Mouse (Mus musculus) neural tube, embryonic 12.5 days (tissue): ENCODE results near the gene Stx5a. TPM values are rescaled to one million over a fixed set of nuclear protein-coding genes. Genes with fewer than 3 reads are reported as not detected.

Experiments
- ATAC-seq: fragments of 200-750 bp; cut with Nextera tagmentation; 2 replicates; pipeline ENCODE4 v1.8.0; 2017; ENCODE audit warnings: low read depth, mild to moderate bottlenecking, moderate TSS enrichment, moderate library complexity; ENCODE audit not compliant: low FRiP score
- H3K27ac ChIP-seq: fragments of 300-500 bp; sonication (generic); 2 replicates; pipeline ENCODE4 v1.5.1; 2016
- H3K27me3 ChIP-seq: fragments of 300-500 bp; sonication (generic); replicated peaks from 2 replicates; pipeline ENCODE4 v1.6.1; 2016; ENCODE audit warnings: mild to moderate bottlenecking
- H3K36me3 ChIP-seq: fragments of 300-500 bp; sonication (generic); 2 replicates; pipeline ENCODE4 v1.6.1; 2016; ENCODE audit warnings: mild to moderate bottlenecking
- H3K4me1 ChIP-seq: fragments of 300-500 bp; sonication (generic); 2 replicates; pipeline ENCODE4 v1.6.1; 2016
- H3K4me2 ChIP-seq: fragments of 300-500 bp; sonication (generic); replicated peaks from 2 replicates; pipeline ENCODE4 v1.6.1; 2016; ENCODE audit warnings: mild to moderate bottlenecking
- H3K4me3 ChIP-seq: fragments of 300-500 bp; sonication (generic); 2 replicates; pipeline ENCODE4 v1.5.1; 2016
- H3K9ac ChIP-seq: fragments of 300-500 bp; sonication (generic); 2 replicates; pipeline ENCODE4 v1.6.1; 2016; ENCODE audit warnings: mild to moderate bottlenecking
- H3K9me3 ChIP-seq: fragments of 300-500 bp; sonication (generic); 2 replicates; pipeline ENCODE4 v1.6.1; 2016; ENCODE audit warnings: mild to moderate bottlenecking
- WGBS: fragments of 180-500 bp; shearing (Covaris S2); methylation state at CpG from one replicate; pipeline ENCODE4 v1.1.7; 2016; 5-methylcytosine and 5-hydroxymethylcytosine counted together
- polyA plus RNA-seq: library from polyadenylated mRNA; unstranded; fragments of >200 nt; fragmentation: Nextera tagmentation; extraction: Ambion mirVana; gene quantifications from 2 replicates; pipeline ENCODE4 v1.2.1, GENCODE M21; 2016

Stx5a gene
- polyA plus RNA-seq, 1 experiment from 2014 or later: 129 TPM

GRCm38 (mm10) chr19:8760757-8761156, 19.5 kb downstream of the Stx5a start:
- peaks cover 18% of the 10 kb centered on the region for H3K4me1 ChIP-seq
- ATAC-seq: no peak
- H3K27me3 ChIP-seq: no peaks in the 10 kb centered on the region
- 84% methylated on average over 2 of the region's 2 CpGs for WGBS
- no peak overlapping the region for H3K27ac ChIP-seq
- H3K4me3 ChIP-seq: no peak overlapping the region
- no peak overlapping the region for H3K4me2 ChIP-seq
- peaks cover 13% of the 10 kb centered on the region; the same call in 1 of the 2 replicates for H3K9me3 ChIP-seq
- H3K36me3 ChIP-seq: peaks cover 39% of the 10 kb centered on the region
- H3K9ac ChIP-seq: no peak overlapping the region

GRCm38 (mm10) chr19:8763276-8763675, 22.1 kb downstream of the Stx5a start:
- Histone ChIP-seq H3K9me3 (peaks cover 14% of the 10 kb centered on the region; the same call in 1 of the 2 replicates), H3K36me3 (peaks cover 63% of the 10 kb centered on the region), H3K4me2 (no peak overlapping the region), H3K4me3 (no peak overlapping the region), H3K4me1 (peaks cover 8% of the 10 kb centered on the region), H3K9ac (no peak overlapping the region), H3K27ac (no peak overlapping the region), H3K27me3 (no peaks in the 10 kb centered on the region)
- ATAC-seq: no peak
- 93% methylated on average over 4 of the region's 4 CpGs for WGBS

GRCm38 (mm10) chr19:8765562-8765961, 24.3 kb downstream of the Stx5a start:
- Histone ChIP-seq H3K27ac (no peak overlapping the region), H3K4me1 (peaks cover 4% of the 10 kb centered on the region; the same call in 1 of the 2 replicates), H3K36me3 (peaks cover 84% of the 10 kb centered on the region), H3K4me3 (no peak overlapping the region), H3K4me2 (no peak overlapping the region), H3K27me3 (no peaks in the 10 kb centered on the region), H3K9me3 (peaks cover 14% of the 10 kb centered on the region; the same call in 1 of the 2 replicates), H3K9ac (no peak overlapping the region)
- ATAC-seq: no peak
- WGBS: 96% methylated on average over 9 of the region's 9 CpGs

GRCm38 (mm10) chr19:8770567-8771270, 29.5 kb downstream of the Stx5a start, which contains the start of gene Tmem223:
Gene Tmem223, plus strand, starts transcription at chr19:8770996.
- H3K4me1 ChIP-seq: peaks cover 32% of the 10 kb centered on the region
- H3K4me2 ChIP-seq: peak within 1 kb of the TSS; percentile 64
- 0 out of 2 replicates have a peak, but pooled peaks cover 2% of the 10 kb centered on the region for H3K9me3 ChIP-seq
- H3K4me3 ChIP-seq: peak within 1 kb of the TSS; percentile 79
- H3K27me3 ChIP-seq: no peaks in the 10 kb centered on the region
- WGBS: 22% methylated on average over 29 of the region's 29 CpGs
- peak within 1 kb of the TSS; percentile 60; the same call in 1 of the 2 replicates for H3K27ac ChIP-seq
- ATAC-seq: 0 out of 2 replicates have a peak, but pooled peaks have one; percentile 12
- peak within 1 kb of the TSS; percentile 94 for H3K9ac ChIP-seq
- peaks cover 63% of the 10 kb centered on the region for H3K36me3 ChIP-seq

- peak overlapping the region; percentile 72 for H3K4me3 ChIP-seq
- peaks cover 33% of the 10 kb centered on the region for H3K4me1 ChIP-seq
- WGBS: 85% methylated on average over 5 of the region's 5 CpGs
- H3K9ac ChIP-seq: no peak overlapping the region
- no peaks in the 10 kb centered on the region for H3K9me3 ChIP-seq
- ATAC-seq: no peak
- H3K4me2 ChIP-seq: peak overlapping the region; percentile 94
- H3K36me3 ChIP-seq: peaks cover 41% of the 10 kb centered on the region
- H3K27me3 ChIP-seq: no peaks in the 10 kb centered on the region
- H3K27ac ChIP-seq: no peak overlapping the region
Measured at GRCm38 (mm10) chr19:8772996-8773395, 31.8 kb downstream of the Stx5a start.

GRCm38 (mm10) chr19:8773409-8773808, 32.2 kb downstream of the Stx5a start:
- Histone ChIP-seq H3K4me3 (peak overlapping the region; percentile 72), H3K4me2 (peak overlapping the region; percentile 94), H3K27me3 (no peaks in the 10 kb centered on the region), H3K36me3 (peaks cover 41% of the 10 kb centered on the region), H3K27ac (no peak overlapping the region), H3K4me1 (peaks cover 33% of the 10 kb centered on the region), H3K9ac (0 out of 2 replicates have a peak overlapping the region, but pooled peaks have one; percentile 93), H3K9me3 (no peaks in the 10 kb centered on the region)
- 57% methylated on average over 6 of the region's 6 CpGs for WGBS
- no peak for ATAC-seq

- Histone ChIP-seq H3K27ac (peak within 1 kb of the TSS; percentile 98), H3K36me3 (peaks cover 36% of the 10 kb centered on the region), H3K4me2 (peak within 1 kb of the TSS; percentile 94), H3K9me3 (no peaks in the 10 kb centered on the region), H3K27me3 (no peaks in the 10 kb centered on the region), H3K9ac (peak within 1 kb of the TSS; percentile 93), H3K4me3 (peak within 1 kb of the TSS; percentile 72), H3K4me1 (peaks cover 33% of the 10 kb centered on the region)
- under 1% methylated on average over 68 of the region's 68 CpGs for WGBS
- ATAC-seq: peak; percentile 92
Measured at GRCm38 (mm10) chr19:8774086-8774835, 33.0 kb downstream of the Stx5a start, which contains the start of gene Tmem179b. Gene Tmem179b, minus strand, starts transcription at chr19:8774467.

GRCm38 (mm10) chr19:8774951-8775421, 33.8 kb downstream of the Stx5a start:
- Histone ChIP-seq H3K4me1 (peaks cover 33% of the 10 kb centered on the region), H3K4me2 (peak overlapping the region; percentile 94), H3K27me3 (no peaks in the 10 kb centered on the region), H3K9ac (peak overlapping the region; percentile 93), H3K4me3 (peak overlapping the region; percentile 72), H3K36me3 (peaks cover 34% of the 10 kb centered on the region), H3K27ac (peak overlapping the region; percentile 98), H3K9me3 (no peaks in the 10 kb centered on the region)
- ATAC-seq: peak; percentile 41
- WGBS: 5% methylated on average over 20 of the region's 20 CpGs

- WGBS: under 1% methylated on average over 32 of the region's 32 CpGs
- Histone ChIP-seq H3K36me3 (peaks cover 29% of the 10 kb centered on the region), H3K27ac (no peak within 1 kb of the TSS), H3K4me1 (peaks cover 18% of the 10 kb centered on the region; the same call in 1 of the 2 replicates), H3K4me3 (peak within 1 kb of the TSS; percentile 74), H3K9ac (peak within 1 kb of the TSS; percentile 62), H3K4me2 (peak within 1 kb of the TSS; percentile 68), H3K9me3 (no peaks in the 10 kb centered on the region), H3K27me3 (no peaks in the 10 kb centered on the region)
- ATAC-seq: peak; percentile 99
Measured at GRCm38 (mm10) chr19:8786008-8786781, 45.0 kb downstream of the Stx5a start, which contains the start of gene Taf6l. Gene Taf6l, minus strand, starts transcription at chr19:8786417.

GRCm38 (mm10) chr19:8788521-8788920, 47.3 kb downstream of the Stx5a start:
- no peak overlapping the region for H3K9ac ChIP-seq
- WGBS: 22% methylated on average over 3 of the region's 3 CpGs
- no peak overlapping the region for H3K27ac ChIP-seq

GRCm38 (mm10) chr19:8789171-8789570, 48.0 kb downstream of the Stx5a start:
- Histone ChIP-seq H3K9ac (no peak overlapping the region), H3K27ac (no peak overlapping the region), H3K27me3 (no peaks in the 10 kb centered on the region), H3K4me2 (no peak overlapping the region), H3K4me3 (no peak overlapping the region), H3K9me3 (no peaks in the 10 kb centered on the region), H3K4me1 (peaks cover 18% of the 10 kb centered on the region; the same call in 1 of the 2 replicates), H3K36me3 (peaks cover 24% of the 10 kb centered on the region)
- no peak for ATAC-seq
- WGBS: 36% methylated on average over 1 of the region's 1 CpGs

More at GRCm38 (mm10) chr19:8788521-8788920, 47.3 kb downstream of the Stx5a start:
- Histone ChIP-seq H3K4me2 (no peak overlapping the region), H3K4me1 (peaks cover 18% of the 10 kb centered on the region; the same call in 1 of the 2 replicates), H3K4me3 (no peak overlapping the region), H3K36me3 (peaks cover 24% of the 10 kb centered on the region), H3K9me3 (no peaks in the 10 kb centered on the region), H3K27me3 (no peaks in the 10 kb centered on the region)
- ATAC-seq: no peak
